Mouse (Mus musculus): ENCODE measurements around the gene Rpf2.

The Rpf2 gene

DNA sequence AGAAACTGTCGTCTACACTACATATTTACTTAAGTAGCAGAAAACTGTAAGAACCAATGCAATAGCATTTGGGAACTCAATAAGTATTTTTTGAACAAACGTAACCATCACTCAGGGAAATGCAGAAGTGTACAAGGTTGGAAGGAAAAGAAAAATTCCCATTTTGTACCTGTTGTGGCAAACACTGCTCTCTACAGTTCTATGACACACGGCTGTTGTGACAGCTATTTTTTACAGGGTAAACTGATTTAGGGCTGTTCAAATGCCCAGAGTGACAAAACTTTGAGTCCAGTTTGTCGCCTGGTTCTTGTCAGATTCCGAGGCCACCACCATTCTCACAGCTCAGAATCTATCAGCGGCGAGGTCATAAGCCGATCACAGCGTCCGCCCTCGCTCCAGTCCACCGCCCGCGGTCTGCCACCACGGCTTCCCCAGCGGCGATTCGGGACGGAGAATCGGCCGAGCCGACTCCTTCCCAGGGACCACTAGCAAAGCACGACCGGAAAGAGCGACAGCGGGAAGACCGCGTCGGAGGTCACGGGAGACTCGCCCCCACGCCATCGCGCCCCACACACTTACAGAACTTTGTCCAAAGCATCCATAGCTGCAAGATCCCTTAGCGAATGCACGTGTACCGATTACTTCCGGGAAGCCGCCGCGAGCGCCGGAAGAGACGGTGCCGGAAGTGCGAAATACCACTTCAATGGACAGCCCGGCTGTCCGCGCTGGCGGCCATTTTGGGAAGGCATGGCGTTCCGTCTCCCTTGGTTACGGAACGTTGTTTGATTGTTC, at the start of gene Rpf2:
Gene Rpf2, minus strand, starts transcription at position 663 of the 792 bp plus-strand sequence.
- peak; percentile 83 for DNase-seq

DNA sequence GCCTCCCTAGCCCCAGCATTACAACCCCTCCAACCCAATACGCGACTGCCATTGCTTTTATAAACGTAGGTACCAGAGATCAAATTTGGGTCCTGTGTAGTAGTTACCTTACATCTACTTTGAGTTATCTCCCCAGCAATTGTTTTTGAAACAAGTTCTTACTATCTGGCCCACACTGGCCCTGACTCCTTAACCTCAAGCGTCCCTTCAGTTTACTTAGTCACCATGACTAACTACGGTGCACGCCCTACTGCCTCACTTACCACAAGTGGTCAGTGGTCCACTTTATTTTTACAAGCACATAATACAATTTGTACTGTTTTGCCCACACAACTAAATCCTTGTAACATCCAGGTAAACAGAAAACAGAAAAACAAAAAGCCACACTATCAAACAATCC, 45.8 kb upstream of the Rpf2 start:
- DNase-seq: no peak

- DNase-seq: no peak
Observed at GRCm38 (mm10) chr10:40286767-40287166, 39.9 kb upstream of the Rpf2 start.

DNA sequence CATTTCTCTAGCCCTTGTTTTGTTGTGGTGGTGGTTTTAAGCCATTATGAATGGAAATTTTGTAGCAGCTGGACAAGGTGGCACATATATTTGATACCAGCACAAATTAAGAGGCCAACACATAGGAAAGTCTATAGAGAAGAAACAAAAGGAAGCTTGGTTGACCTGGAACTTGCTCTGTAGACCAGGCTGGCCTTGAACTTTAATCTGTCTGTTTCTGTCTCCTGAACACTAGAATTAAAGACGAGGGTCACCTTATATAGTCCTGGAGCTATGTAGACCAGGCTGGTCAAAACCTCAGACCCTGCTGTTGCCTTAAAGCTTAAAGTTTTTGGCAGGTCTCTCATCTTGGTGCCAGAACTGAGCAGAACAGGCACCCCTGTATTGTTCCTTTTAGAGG, 38.7 kb upstream of the Rpf2 start:
- DNase-seq: no peak

GRCm38 (mm10) chr10:40284997-40285396, 38.2 kb upstream of the Rpf2 start:
- DNase-seq: no peak

- DNase-seq: peak; percentile 59
Observed at GRCm38 (mm10) chr10:40284179-40284831, 37.5 kb upstream of the Rpf2 start.

DNA sequence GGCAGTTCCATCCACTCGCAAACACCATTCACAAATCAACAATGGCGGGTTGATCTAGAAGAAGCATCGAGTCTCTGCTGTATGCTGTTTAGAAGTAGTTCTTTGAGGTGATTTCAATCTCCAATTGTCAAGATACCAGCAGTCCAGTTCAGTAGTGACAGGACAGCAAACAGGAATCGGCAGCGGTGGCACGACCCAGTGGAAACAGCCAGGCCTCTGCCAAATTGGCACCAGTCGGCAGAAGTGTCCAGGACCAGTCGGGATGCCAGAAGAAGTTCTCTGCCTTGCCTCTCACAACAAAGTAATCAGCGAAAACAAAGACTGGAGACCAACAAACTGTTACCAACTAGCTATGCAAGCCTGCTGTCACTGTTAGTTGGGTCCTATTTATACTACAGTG, 36.8 kb upstream of the Rpf2 start:
- no peak for DNase-seq

- no peak for DNase-seq
Observed at GRCm38 (mm10) chr10:40281565-40281964, 34.7 kb upstream of the Rpf2 start.

GRCm38 (mm10) chr10:40278317-40278716, 31.5 kb upstream of the Rpf2 start:
- DNase-seq: no peak

DNA sequence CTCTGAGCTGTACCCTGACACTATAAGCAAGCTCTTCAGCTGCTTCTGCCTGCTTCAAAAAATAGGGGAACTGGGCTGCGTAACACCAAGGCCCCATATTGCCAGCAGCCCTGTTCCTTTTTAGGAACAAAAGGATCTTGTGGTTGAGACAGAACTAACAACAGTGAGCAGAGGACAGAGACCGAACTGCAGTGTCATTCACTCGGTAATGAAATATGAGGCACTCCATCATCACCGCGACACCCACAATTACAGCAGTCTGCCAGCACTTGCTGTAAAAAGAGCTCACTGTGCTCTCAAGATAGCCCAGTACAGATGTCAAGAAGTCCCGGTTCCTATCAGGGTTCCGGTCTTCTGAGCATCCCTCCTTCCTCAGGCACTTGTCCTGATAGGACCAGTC, 29.2 kb upstream of the Rpf2 start:
- DNase-seq: peak; percentile 41

GRCm38 (mm10) chr10:40273938-40274337, 27.1 kb upstream of the Rpf2 start:
- DNase-seq: no peak

DNA sequence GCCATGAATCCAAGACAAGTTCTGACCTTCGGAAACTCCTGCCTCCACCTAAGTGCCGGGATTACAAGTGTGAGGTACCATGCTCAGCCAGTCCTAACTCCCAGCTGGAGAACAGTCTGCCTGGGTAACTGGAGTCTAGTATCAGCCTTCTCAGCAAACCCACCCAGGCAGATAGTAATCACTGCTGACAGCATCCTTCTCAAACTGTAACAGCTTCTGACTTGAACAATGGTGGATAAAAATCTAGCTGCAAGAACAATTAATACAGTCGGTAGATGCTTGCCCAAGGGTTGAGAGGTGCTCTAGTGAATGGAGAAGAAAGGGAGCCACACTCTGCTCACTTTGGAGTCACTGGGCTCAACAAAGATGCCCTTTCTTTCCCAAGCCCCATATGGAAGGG, 24.4 kb upstream of the Rpf2 start:
- DNase-seq: no peak

GRCm38 (mm10) chr10:40264920-40265319, 18.1 kb upstream of the Rpf2 start:
- DNase-seq: no peak

- no peak for DNase-seq
Observed at GRCm38 (mm10) chr10:40263691-40264090, 16.9 kb upstream of the Rpf2 start.

- DNase-seq: no peak
Observed at GRCm38 (mm10) chr10:40262200-40262599, 15.4 kb upstream of the Rpf2 start.

DNA sequence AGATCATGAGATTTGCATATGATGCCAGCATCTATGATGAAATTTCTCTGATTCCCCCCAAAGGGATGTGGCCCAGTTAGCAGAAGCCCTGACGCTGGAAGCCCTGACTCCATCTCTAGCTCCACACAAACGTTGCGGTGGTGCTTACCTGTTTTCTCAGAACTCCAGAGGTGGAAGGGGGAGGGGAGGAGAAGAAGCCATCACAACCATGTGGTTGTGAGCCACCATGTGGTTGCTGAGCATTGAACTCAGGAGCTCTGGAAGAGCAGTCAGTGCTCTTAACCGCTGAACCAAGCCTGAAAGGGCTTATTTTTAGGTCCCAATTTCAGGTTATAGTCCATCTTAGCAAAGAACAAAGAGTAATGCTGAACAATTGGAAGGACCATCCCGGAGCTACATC, 13.5 kb upstream of the Rpf2 start:
- DNase-seq: no peak

- DNase-seq: no peak
Observed at GRCm38 (mm10) chr10:40259542-40259941, 12.7 kb upstream of the Rpf2 start.

DNA sequence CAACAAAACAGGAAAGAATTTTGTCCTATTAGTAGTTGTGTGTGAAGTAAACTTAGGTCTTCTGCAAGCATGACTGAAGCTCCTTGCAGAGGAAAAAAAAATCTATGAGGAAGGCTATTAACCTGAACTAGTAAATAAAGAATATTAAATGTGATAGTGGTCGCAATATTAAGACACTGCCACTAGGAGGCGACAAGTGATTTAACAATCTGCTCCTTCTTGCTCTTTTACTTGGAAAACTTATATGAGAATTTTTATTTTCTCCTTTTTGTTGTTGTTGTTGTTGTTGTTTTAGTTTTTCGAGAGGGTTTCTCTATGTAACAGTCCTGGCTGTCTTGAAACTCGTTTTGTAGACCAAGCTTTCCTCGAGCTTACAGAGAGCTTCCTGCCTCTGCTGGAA, 12.1 kb upstream of the Rpf2 start:
- DNase-seq: peak; percentile 49

GRCm38 (mm10) chr10:40258401-40258966, 11.6 kb upstream of the Rpf2 start:
- DNase-seq: peak; percentile 63

DNA sequence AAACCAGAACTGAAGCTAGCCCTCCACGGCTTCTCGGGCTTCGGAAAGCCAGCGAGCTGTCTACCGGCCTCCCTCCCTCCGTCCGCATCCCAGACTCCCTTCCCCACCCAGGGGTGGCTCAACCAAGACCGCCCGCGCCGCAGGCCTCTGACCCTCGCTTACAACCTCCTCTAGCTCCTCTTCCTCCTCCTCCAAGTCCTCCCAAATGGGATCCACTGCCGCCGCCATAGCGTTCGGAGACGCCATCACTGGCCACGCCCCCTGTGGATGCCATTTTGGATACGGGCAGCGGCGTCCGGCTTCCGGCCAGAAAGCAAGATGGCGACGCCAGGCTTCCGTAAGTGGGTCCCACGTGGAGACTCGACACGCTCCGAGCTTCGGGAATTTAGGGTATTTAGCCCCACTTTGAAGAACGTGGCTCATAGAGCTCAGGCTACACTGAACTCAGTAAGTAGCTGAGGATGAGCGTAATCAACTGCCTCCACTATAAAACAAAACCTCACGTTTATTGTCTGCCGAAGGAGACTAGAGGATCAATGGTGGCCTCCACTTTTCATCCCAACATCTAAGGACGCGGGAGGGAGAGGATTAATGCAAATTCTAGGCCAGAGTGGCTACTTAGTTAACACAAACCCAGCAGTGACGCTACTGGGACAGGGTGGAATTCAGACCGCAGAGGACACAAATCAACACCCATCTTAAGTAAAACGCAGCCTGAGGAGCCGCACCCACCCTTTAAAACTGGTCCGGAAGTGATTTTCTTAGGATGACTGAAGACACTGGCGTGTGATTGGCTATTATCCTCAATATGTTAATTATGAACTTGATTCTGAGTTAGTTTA, 10.8 kb upstream of the Rpf2 start, which contains the start of gene Gtf3c6:
Gene Gtf3c6, minus strand, starts transcription at position 695 of the 842 bp plus-strand sequence.
- peak; percentile 93 for DNase-seq

- DNase-seq: peak; percentile 62
Observed at GRCm38 (mm10) chr10:40256716-40257115, 9.9 kb upstream of the Rpf2 start.

DNA sequence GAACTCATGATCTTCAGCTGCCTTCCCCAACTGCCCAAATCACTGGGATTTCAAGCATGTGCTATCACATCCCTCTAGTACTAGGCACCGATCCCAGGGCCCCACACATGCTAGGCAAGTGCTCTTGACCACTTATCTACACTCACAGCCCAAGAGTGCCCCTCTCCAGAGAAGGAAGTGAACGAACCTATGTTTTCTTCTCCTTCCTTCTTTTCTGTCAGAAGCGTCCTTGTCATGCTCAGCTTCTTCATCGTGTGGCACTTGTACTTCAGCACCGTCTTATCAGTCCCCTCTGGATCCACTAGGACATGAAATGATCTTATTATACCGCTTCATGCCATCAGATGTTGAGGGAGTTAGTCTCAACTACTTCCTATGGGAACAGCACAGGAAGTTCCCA, 4.1 kb upstream of the Rpf2 start:
- DNase-seq: no peak

DNA sequence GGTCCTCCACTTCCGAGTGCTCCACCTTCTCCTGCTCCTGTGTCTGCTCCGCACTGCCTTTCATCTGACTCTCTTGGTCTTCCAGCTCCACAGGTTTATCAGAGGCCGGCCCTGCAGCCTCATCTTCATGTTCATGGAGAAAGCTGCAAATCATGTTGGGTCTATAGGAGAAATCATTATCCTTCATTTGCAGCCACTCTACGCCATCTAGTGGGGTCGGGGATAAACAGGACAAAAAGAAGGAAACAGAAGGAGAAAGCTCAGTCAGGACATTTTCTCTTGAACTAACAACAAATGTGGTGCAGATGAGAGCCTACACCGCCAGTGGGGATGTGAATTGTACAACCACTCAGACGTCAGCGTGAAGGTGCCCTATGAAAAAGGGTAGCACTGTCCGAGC, 2.8 kb upstream of the Rpf2 start:
- DNase-seq: no peak
